Mouse (Mus musculus) midbrain, postnatal 0 days (tissue): ENCODE data around the gene Mapkap1. TPM values are rescaled to one million over a fixed set of nuclear protein-coding genes. Genes with fewer than 3 reads are reported as not detected.

Experiments
- ATAC-seq: fragments of 200-750 bp; cut with Nextera tagmentation; 2 replicates; pipeline ENCODE4 v1.8.0; 2017; ENCODE audit warnings: moderate number of reproducible peaks, mild to moderate bottlenecking, moderate TSS enrichment, moderate library complexity; ENCODE audit not compliant: low FRiP score
- DNase-seq: peaks from one replicate; pipeline ENCODE4 v3.0.0-alpha.2; 2015; ENCODE audit warnings: low spot score
- H3K27ac ChIP-seq: fragments of 300-500 bp; sonication (generic); 2 replicates; pipeline ENCODE4 v1.5.1; 2014; ENCODE audit warnings: low read depth, mild to moderate bottlenecking, low read length, mixed read lengths
- H3K27me3 ChIP-seq: fragments of 300-500 bp; sonication (generic); 2 replicates; pipeline ENCODE4 v1.6.1; 2014; ENCODE audit warnings: low read length, control low read depth, mixed read lengths; ENCODE audit not compliant: insufficient read depth
- H3K36me3 ChIP-seq: fragments of 300-500 bp; sonication (generic); 2 replicates; pipeline ENCODE4 v1.6.1; 2014; ENCODE audit warnings: low read length, control low read depth, mixed read lengths; ENCODE audit not compliant: insufficient read depth
- H3K4me1 ChIP-seq: fragments of 300-500 bp; sonication (generic); 2 replicates; pipeline ENCODE4 v1.6.1; 2014; ENCODE audit warnings: mild to moderate bottlenecking, control low read depth, antibody characterized with exemption, low read length, mixed read lengths; ENCODE audit not compliant: insufficient read depth
- H3K4me2 ChIP-seq: fragments of 300-500 bp; sonication (generic); 2 replicates; pipeline ENCODE4 v1.6.1; 2014; ENCODE audit warnings: low read depth, mild to moderate bottlenecking, low read length, mixed read lengths; ENCODE audit not compliant: poor library complexity, severe bottlenecking
- H3K4me3 ChIP-seq: fragments of 300-500 bp; sonication (generic); 2 replicates; pipeline ENCODE4 v1.5.1; 2014; ENCODE audit warnings: low read depth, mild to moderate bottlenecking, low read length, moderate library complexity
- H3K9ac ChIP-seq: fragments of 300-500 bp; sonication (generic); replicated peaks from 2 replicates; pipeline ENCODE4 v1.6.1; 2014; ENCODE audit warnings: mild to moderate bottlenecking, low read length, moderate library complexity, mixed read lengths; ENCODE audit not compliant: poor library complexity, severe bottlenecking
- H3K9me3 ChIP-seq: fragments of 300-500 bp; sonication (generic); 2 replicates; pipeline ENCODE4 v1.6.1; 2016; ENCODE audit warnings: low read length, control low read depth
- CTCF ChIP-seq: IDR thresholded peaks from 2 replicates; pipeline ENCODE4 v1.5.1; 2016; ENCODE audit warnings: antibody characterized with exemption, mild to moderate bottlenecking
- WGBS: fragments of 180-500 bp; shearing (Covaris S2); extraction: QIAGEN DNeasy Blood & Tissue Kit; methylation state at CpG from one replicate; pipeline ENCODE4 v1.1.7; 2014; 5-methylcytosine and 5-hydroxymethylcytosine counted together
- polyA plus RNA-seq: library from polyadenylated mRNA; unstranded; fragments of >200 nt; fragmentation: Nextera tagmentation; extraction: Ambion mirVana; gene quantifications from 2 replicates; pipeline ENCODE4 v1.2.1, GENCODE M21; 2015
- total RNA-seq: library from RNA; depleted of rRNA; stranded (reverse); fragments of >200 nt; gene quantifications from 2 replicates; pipeline ENCODE4 v1.2.3, GENCODE M21; 2014

Mapkap1 gene
- total and polyA plus RNA-seq, 2 experiments from 2014 or later = 83.0 to 101 TPM

GRCm38 (mm10) chr2:34370725-34371440, 35.7 kb upstream of the Mapkap1 start:
- Histone ChIP-seq H3K4me1 (no peaks in the 10 kb centered on the region), H3K36me3 (no peaks in the 10 kb centered on the region), H3K9ac (peak overlapping the region; percentile 81), H3K27me3 (no peaks in the 10 kb centered on the region; the same call in 1 of the 2 replicates), H3K27ac (peak overlapping the region; percentile 89), H3K4me2 (peak overlapping the region; percentile 98), H3K9me3 (no peaks in the 10 kb centered on the region), H3K4me3 (peak overlapping the region; percentile 90)
- TF ChIP-seq CTCF = no peak
- ATAC-seq (no peak), DNase-seq (no peak)
- under 1% methylated on average over 41 of the region's 42 CpGs for WGBS

GRCm38 (mm10) chr2:34371441-34372304, 34.9 kb upstream of the Mapkap1 start:
- WGBS = under 1% methylated on average over 49 of the region's 118 CpGs
- Histone ChIP-seq H3K9me3 (no peaks in the 10 kb centered on the region), H3K9ac (peak overlapping the region; percentile 81), H3K4me3 (peak overlapping the region; percentile 90), H3K4me2 (peak overlapping the region; percentile 98), H3K4me1 (no peaks in the 10 kb centered on the region), H3K36me3 (no peaks in the 10 kb centered on the region), H3K27me3 (no peaks in the 10 kb centered on the region; the same call in 1 of the 2 replicates), H3K27ac (peak overlapping the region; percentile 89)
- peak; percentile 9; the same call in 1 of the 2 replicates for TF ChIP-seq CTCF
- DNase-seq (peak; percentile 65), ATAC-seq (peak; percentile 58; the same call in 1 of the 2 replicates)

GRCm38 (mm10) chr2:34372305-34373301, 34.0 kb upstream of the Mapkap1 start, which contains the start of gene Pbx3:
Gene Pbx3, minus strand, starts transcription at chr2:34373142.
- Histone ChIP-seq H3K27ac (peak within 1 kb of the TSS; percentile 89), H3K27me3 (no peaks in the 10 kb centered on the region; the same call in 1 of the 2 replicates), H3K36me3 (no peaks in the 10 kb centered on the region), H3K4me3 (peak within 1 kb of the TSS; percentile 90), H3K4me2 (peak within 1 kb of the TSS; percentile 98), H3K9me3 (no peaks in the 10 kb centered on the region), H3K4me1 (no peaks in the 10 kb centered on the region), H3K9ac (peak within 1 kb of the TSS; percentile 81)
- TF ChIP-seq CTCF = no peak
- DNase-seq = peak; percentile 96
- peak; percentile 90 for ATAC-seq
- WGBS = 1% methylated on average over 34 of the region's 102 CpGs

- DNase-seq (no peak), ATAC-seq (no peak)
- WGBS = 49% methylated on average over 3 of the region's 3 CpGs
- Histone ChIP-seq H3K4me2 (no peak overlapping the region), H3K36me3 (no peaks in the 10 kb centered on the region), H3K27ac (no peak overlapping the region), H3K4me1 (no peaks in the 10 kb centered on the region), H3K9ac (no peak overlapping the region), H3K27me3 (no peaks in the 10 kb centered on the region; the same call in 1 of the 2 replicates), H3K9me3 (no peaks in the 10 kb centered on the region), H3K4me3 (no peak overlapping the region)
- TF ChIP-seq CTCF = no peak
Measured at GRCm38 (mm10) chr2:34373886-34374285, 32.7 kb upstream of the Mapkap1 start.

- no peak for DNase-seq
- Histone ChIP-seq H3K36me3 (no peaks in the 10 kb centered on the region), H3K4me2 (no peak overlapping the region), H3K4me1 (no peaks in the 10 kb centered on the region), H3K9ac (no peak overlapping the region), H3K27me3 (no peaks in the 10 kb centered on the region; the same call in 1 of the 2 replicates), H3K27ac (no peak overlapping the region), H3K4me3 (no peak overlapping the region), H3K9me3 (no peaks in the 10 kb centered on the region)
- 70% methylated on average over 2 of the region's 2 CpGs for WGBS
- ATAC-seq = no peak
- TF ChIP-seq CTCF = no peak
Measured at GRCm38 (mm10) chr2:34374349-34374748, 32.2 kb upstream of the Mapkap1 start.
